Mouse (Mus musculus) ovary, adult 18-20 months (tissue): ENCODE measurements around the gene Ten1.

ENCODE experiments used
- DNase-seq: peaks from one replicate; pipeline ENCODE4 v3.0.0; 2022; ENCODE audit warnings: low spot score, mixed read lengths

The Ten1 gene

DNA sequence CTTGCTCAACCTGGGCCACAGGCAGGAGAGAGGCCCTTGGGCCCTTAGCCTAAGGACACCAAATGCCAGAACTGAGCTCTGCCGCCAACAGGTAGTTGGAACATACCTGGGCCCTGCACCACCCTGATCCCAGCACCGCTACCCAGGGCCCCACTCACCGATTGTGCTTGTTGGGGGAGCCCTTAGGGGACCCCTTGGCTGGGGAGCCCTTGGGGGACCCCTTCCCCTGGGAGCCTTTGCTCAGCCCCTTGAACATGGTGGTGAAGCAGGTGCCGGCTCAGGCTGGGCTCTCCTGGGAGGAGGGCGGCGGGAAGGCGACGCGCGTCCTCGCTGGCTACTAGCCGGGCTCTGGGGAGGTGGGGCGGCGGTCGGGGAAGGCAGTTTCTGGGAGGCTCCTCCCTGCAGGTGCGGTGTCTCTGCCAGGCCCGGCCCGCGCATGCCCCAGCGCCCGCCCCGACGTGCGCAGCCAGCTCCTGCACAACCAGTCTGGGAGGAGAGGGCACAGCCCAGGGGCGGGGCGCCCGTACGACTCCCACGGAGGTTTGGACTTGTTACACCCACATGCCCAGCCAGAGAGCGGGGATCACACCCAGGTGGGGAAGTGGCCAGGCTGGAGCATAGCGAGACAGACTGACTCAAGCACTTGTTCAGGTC lies 39.2 kb downstream of the Ten1 start, which contains the start of gene Evpl:
Evpl (minus strand) TSS at position 336 of the 654 bp plus-strand sequence.
- peak; percentile 71 for DNase-seq

- DNase-seq, result no peak
These were observed 41.1 kb downstream of the Ten1 start for GRCm38 (mm10) chr11:116239797-116240196.

- no peak for DNase-seq
These were observed 43.1 kb downstream of the Ten1 start for GRCm38 (mm10) chr11:116241744-116242235.

GRCm38 (mm10) chr11:116244580-116244979 lies 45.9 kb downstream of the Ten1 start:
- DNase-seq, result no peak

DNA sequence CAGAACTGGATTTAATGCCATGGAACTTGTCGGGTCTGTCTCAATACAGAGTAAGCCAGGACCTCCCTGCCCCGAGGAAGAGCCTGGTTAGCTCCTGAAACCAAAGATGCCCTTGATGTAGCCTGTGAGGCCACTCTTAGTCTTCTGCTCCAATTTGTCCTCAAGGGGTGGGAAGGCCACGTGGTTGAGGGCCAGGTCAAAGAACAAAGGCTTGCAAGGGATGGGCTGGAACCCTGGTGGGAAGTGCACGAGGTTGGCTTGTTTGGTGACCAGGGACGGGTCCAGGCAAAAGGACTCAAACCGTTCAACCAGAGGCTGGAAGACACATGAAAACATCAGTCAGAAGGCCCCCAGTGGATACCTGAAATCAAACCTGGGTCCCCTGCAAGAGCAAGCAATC lies 47.0 kb downstream of the Ten1 start:
- DNase-seq, result no peak

GRCm38 (mm10) chr11:116247502-116248222 lies 49.0 kb downstream of the Ten1 start:
- DNase-seq, result no peak

- no peak for DNase-seq
These were observed 52.2 kb downstream of the Ten1 start for GRCm38 (mm10) chr11:116250898-116251297.

- DNase-seq, result no peak
These were observed 54.5 kb downstream of the Ten1 start for GRCm38 (mm10) chr11:116253076-116253600.

- no peak for DNase-seq
These were observed 56.0 kb downstream of the Ten1 start for GRCm38 (mm10) chr11:116254627-116255026.

- DNase-seq, result no peak
These were observed 56.7 kb downstream of the Ten1 start for GRCm38 (mm10) chr11:116255090-116255981.

DNA sequence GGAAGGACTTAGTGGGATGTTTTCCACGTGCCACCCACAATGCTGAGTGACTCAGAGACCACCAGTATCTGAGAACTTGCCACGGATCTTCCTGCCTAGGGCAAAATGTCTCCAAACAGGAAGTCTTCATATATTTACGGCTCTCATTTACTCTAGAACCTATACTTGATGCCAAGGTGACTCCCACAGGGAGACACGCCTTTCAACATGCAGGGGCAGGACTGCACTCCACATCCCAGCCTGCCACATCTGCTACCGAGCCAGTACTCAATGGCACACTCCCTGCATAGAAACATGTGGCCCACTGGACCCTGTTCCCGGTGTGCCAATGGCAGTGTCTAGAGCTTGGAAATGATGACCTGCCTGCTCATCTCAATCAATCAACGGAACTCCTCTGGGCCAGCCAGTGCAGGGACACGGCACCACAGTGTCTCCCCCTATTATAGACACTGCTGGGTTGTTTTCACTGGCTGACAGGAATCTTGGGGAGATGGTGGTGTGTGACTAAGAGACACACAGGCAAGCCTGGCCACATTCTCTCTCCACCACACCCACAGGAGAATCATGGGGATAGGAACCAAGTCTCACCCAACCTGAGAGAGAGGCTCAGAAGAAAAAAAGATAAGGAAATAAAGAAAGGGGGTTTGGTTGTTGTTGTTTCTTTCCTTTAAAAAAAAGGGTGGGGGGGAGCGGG lies 57.5 kb downstream of the Ten1 start:
- no peak for DNase-seq

DNA sequence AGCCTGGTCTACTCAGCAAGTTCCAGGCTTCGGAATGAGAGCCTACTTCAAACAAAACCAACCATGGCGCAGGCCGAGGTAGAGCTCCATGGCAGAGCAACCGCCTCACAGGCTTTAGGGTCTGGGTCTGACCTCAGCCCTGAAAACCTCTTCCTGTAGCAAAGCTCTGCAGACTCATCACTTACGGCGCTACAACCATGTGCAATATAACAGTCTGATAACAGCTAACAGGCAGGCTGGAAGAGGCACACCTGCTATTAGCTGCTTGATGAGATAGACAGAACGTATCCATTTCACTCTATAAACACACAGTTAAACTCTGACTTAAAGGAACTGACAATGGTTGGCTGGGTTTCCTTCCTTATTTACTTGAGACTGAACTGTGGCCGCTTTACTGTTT lies 60.8 kb downstream of the Ten1 start:
- no peak for DNase-seq

GRCm38 (mm10) chr11:116260259-116260658 lies 61.6 kb downstream of the Ten1 start:
- DNase-seq, result no peak
